Mouse (Mus musculus): ENCODE data around the gene Lman2l.

GRCm38 (mm10) chr1:36371934-36372845, 72.9 kb downstream of the Lman2l start, which contains the start of gene Fer1l5:
- TF ChIP-seq MAX (IDR thresholded peaks at IDR 0.05; ENCODE audit: low read length) = no peak
- no peak for TF ChIP-seq CTCF (IDR thresholded peaks at IDR 0.05 in 2 of 3, conservative IDR thresholded peaks at IDR 0.05 in 1 of 3; ENCODE audit: control insufficient read depth in 1 of 3, insufficient read depth in 1 of 3, low read depth in 2 of 3, low read length in 3 of 3, poor library complexity in 1 of 3, severe bottlenecking in 1 of 3)
- no peak for TF ChIP-seq UBTF (IDR thresholded peaks at IDR 0.05; ENCODE audit: borderline replicate concordance, insufficient read depth, low read depth, low read length)
- no peak for TF ChIP-seq POLR2A (IDR thresholded peaks at IDR 0.05; ENCODE audit: control insufficient read depth in 1 of 2, insufficient read depth in 1 of 2, low read depth in 1 of 2, low read length in 2 of 2, poor library complexity in 1 of 2)
- TF ChIP-seq GABPA (IDR thresholded peaks at IDR 0.05; ENCODE audit: low read depth, low read length) = no peak
- TF ChIP-seq KAT2A (conservative IDR thresholded peaks at IDR 0.05; ENCODE audit: low read depth, low read length) = no peak
- peak; percentile 61; the same call in 1 of the 2 replicates for TF ChIP-seq RCOR1 (IDR thresholded peaks at IDR 0.05; ENCODE audit: low read depth, low read length)
- TF ChIP-seq ZKSCAN1 (IDR thresholded peaks at IDR 0.05; ENCODE audit: low read depth, low read length) = no peak
- TF ChIP-seq MAFK (IDR thresholded peaks at IDR 0.05; ENCODE audit: borderline replicate concordance, low read depth, low read length) = no peak
- no peak for TF ChIP-seq ETS1 (IDR thresholded peaks at IDR 0.05; ENCODE audit: low read depth, low read length)
- no peak for TF ChIP-seq TAL1 (IDR thresholded peaks at IDR 0.05; ENCODE audit: low read length)
- no peak for TF ChIP-seq USF1 (IDR thresholded peaks at IDR 0.05; ENCODE audit: low read depth, low read length)
- TF ChIP-seq GATA1 (IDR thresholded peaks at IDR 0.05; ENCODE audit: low read depth, low read length) = peak; percentile 87
- TF ChIP-seq EP300 (IDR thresholded peaks at IDR 0.05; ENCODE audit: low read depth in 1 of 2, low read length in 2 of 2) = peak; percentile 59 to 66
